In genomic region chr13:23685121-23685861, GRCm38 (mm10) we compare ENCODE assay signal across 8 mouse cellular contexts. TPM values are rescaled to one million over a fixed set of nuclear protein-coding genes. Genes with fewer than 3 reads are reported as not detected.
DNase-seq lines count a peak whose midpoint lies in the region; ATAC-seq lines count a peak whose summit lies in the region.

No protein-coding gene starts in this region.

- peak; percentile 56 for DNase-seq in adrenal gland, postnatal 14 days
- no peak for DNase-seq in adrenal gland, postnatal 25 days
- peak; percentile 45 for DNase-seq in MN1 (ENCODE audit: low spot score)
- DNase-seq in forebrain, embryonic 11.5 days (ENCODE audit: low spot score), result peak; percentile 63
- peak; percentile 71 for DNase-seq in yolk sac, embryonic 10.5 days (ENCODE audit: low spot score)
- no peak for DNase-seq in urinary bladder, postnatal 36 days (ENCODE audit: low spot score in 2 of 2)

- H3K4me2 ChIP-seq in forebrain, embryonic 11.5 days (ENCODE audit: low read depth, low read length, severe bottlenecking), result peak overlapping the region; percentile 71
- peak overlapping the region; percentile 64 for H3K4me2 ChIP-seq in intestine, embryonic 16.5 days (ENCODE audit: low read depth, low read length)

- no peak for ATAC-seq in forebrain, embryonic 11.5 days (replicated peaks; ENCODE audit: low FRiP score)
- no peak for ATAC-seq in intestine, embryonic 16.5 days
- peak; percentile 23 for ATAC-seq in megakaryocyte-erythroid progenitor cell, adult 5-6 weeks (replicated peaks; ENCODE audit: low FRiP score, low TSS enrichment, poor library complexity, severe bottlenecking)

- H3K27me3 ChIP-seq in forebrain, embryonic 11.5 days (ENCODE audit: control insufficient read depth, insufficient read depth, low read length), result no peaks in the 10 kb centered on the region
- no peaks in the 10 kb centered on the region for H3K27me3 ChIP-seq in intestine, embryonic 16.5 days (replicated peaks; ENCODE audit: control insufficient read depth, insufficient read depth, low read length)

- peak overlapping the region; percentile 53 for H3K9ac ChIP-seq in forebrain, embryonic 11.5 days (ENCODE audit: low read length)
- H3K9ac ChIP-seq in intestine, embryonic 16.5 days (ENCODE audit: low read depth, low read length), result peak overlapping the region; percentile 57

- peak overlapping the region; percentile 40 for H3K4me3 ChIP-seq in forebrain, embryonic 11.5 days (ENCODE audit: low read depth, low read length)
- H3K4me3 ChIP-seq in intestine, embryonic 16.5 days (ENCODE audit: low read length), result peak overlapping the region; percentile 52

- H3K4me1 ChIP-seq in forebrain, embryonic 11.5 days (replicated peaks; ENCODE audit: control insufficient read depth, insufficient read depth, low read length), result 0 out of 2 replicates have a peak, but pooled peaks cover 2% of the 10 kb centered on the region
- H3K4me1 ChIP-seq in intestine, embryonic 16.5 days (ENCODE audit: control insufficient read depth, insufficient read depth, low read length), result peaks cover 14% of the 10 kb centered on the region

- no peaks in the 10 kb centered on the region for H3K9me3 ChIP-seq in forebrain, embryonic 11.5 days (ENCODE audit: control insufficient read depth, low read length)
- H3K9me3 ChIP-seq in intestine, embryonic 16.5 days (ENCODE audit: control insufficient read depth, low read length), result no peaks in the 10 kb centered on the region

- H3K27ac ChIP-seq in forebrain, embryonic 11.5 days (ENCODE audit: low read depth, low read length), result peak overlapping the region; percentile 98
- H3K27ac ChIP-seq in intestine, embryonic 16.5 days (ENCODE audit: low read length), result peak overlapping the region; percentile 99

- no peaks in the 10 kb centered on the region for H3K36me3 ChIP-seq in forebrain, embryonic 11.5 days (ENCODE audit: control insufficient read depth, insufficient read depth, low read length)
- H3K36me3 ChIP-seq in intestine, embryonic 16.5 days (ENCODE audit: control insufficient read depth, insufficient read depth, low read length), result no peaks in the 10 kb centered on the region

- 12% methylated on average over 15 of the region's 15 CpGs for WGBS in forebrain, embryonic 11.5 days
- WGBS in intestine, embryonic 16.5 days, result 3% methylated on average over 15 of the region's 15 CpGs

RNA-seq across cellular contexts. Expression of gene Hist1h2bc, which starts 1.3 kb away (rescaled TPM):
- 84.6 and 133 TPM in 2 replicates for total RNA-seq in adrenal gland, postnatal 14 days (2021)
- total RNA-seq in adrenal gland, postnatal 25 days (2021), result 193 and 227 TPM in 2 replicates
- 23.4 and 25.3 TPM in 2 replicates for polyA plus RNA-seq in forebrain, embryonic 11.5 days (2014; fragmentation: Nextera tagmentation; extraction: Ambion mirVana)
- polyA plus RNA-seq in intestine, embryonic 16.5 days (2015; fragmentation: Nextera tagmentation; extraction: Ambion mirVana), result 101 and 110 TPM in 2 replicates
- 74.9 and 133 TPM in 2 replicates for total RNA-seq in megakaryocyte-erythroid progenitor cell, adult 5-6 weeks (2014; fragmentation: Nextera tagmentation)
- 136 and 209 TPM in 2 replicates for total RNA-seq in megakaryocyte-erythroid progenitor cell, adult 5-6 weeks (2017)

RNA-seq across cellular contexts. Expression of gene Hist1h2ac, which starts 1.5 kb away (rescaled TPM):
- total RNA-seq in adrenal gland, postnatal 14 days (2021), result 6.6 and 8.0 TPM in 2 replicates
- 3.5 and 4.3 TPM in 2 replicates for total RNA-seq in adrenal gland, postnatal 25 days (2021)
- 1.1 and 1.2 TPM in 2 replicates for polyA plus RNA-seq in forebrain, embryonic 11.5 days (2014; fragmentation: Nextera tagmentation; extraction: Ambion mirVana)
- polyA plus RNA-seq in intestine, embryonic 16.5 days (2015; fragmentation: Nextera tagmentation; extraction: Ambion mirVana), result 0.94 and 1.0 TPM in 2 replicates
- total RNA-seq in megakaryocyte-erythroid progenitor cell, adult 5-6 weeks (2014; fragmentation: Nextera tagmentation), result 3.8 and 6.0 TPM in 2 replicates
- 56.0 and 87.4 TPM in 2 replicates for total RNA-seq in megakaryocyte-erythroid progenitor cell, adult 5-6 weeks (2017)

RNA-seq across cellular contexts. Expression of gene Hist1h1t, which starts 10.3 kb away (rescaled TPM):
- total RNA-seq in adrenal gland, postnatal 14 days (2021), result 0.37 and 0.83 TPM in 2 replicates
- total RNA-seq in adrenal gland, postnatal 25 days (2021), result not detected in 2 replicates
- polyA plus RNA-seq in forebrain, embryonic 11.5 days (2014; fragmentation: Nextera tagmentation; extraction: Ambion mirVana), result 0.51 TPM in 1 of 2 replicates, not detected in the other
- polyA plus RNA-seq in intestine, embryonic 16.5 days (2015; fragmentation: Nextera tagmentation; extraction: Ambion mirVana), result 0.15 and 0.20 TPM in 2 replicates
- 1.3 TPM in 1 of 2 replicates, not detected in the other for total RNA-seq in megakaryocyte-erythroid progenitor cell, adult 5-6 weeks (2014; fragmentation: Nextera tagmentation)
- total RNA-seq in megakaryocyte-erythroid progenitor cell, adult 5-6 weeks (2017), result 1.3 TPM in 1 of 2 replicates, not detected in the other

RNA-seq across cellular contexts. Expression of gene Hist1h4c, which starts 13.0 kb away (rescaled TPM):
- total RNA-seq in adrenal gland, postnatal 14 days (2021), result 161 and 165 TPM in 2 replicates
- total RNA-seq in adrenal gland, postnatal 25 days (2021), result 97.6 and 116 TPM in 2 replicates
- polyA plus RNA-seq in forebrain, embryonic 11.5 days (2014; fragmentation: Nextera tagmentation; extraction: Ambion mirVana), result 6.0 and 6.8 TPM in 2 replicates
- polyA plus RNA-seq in intestine, embryonic 16.5 days (2015; fragmentation: Nextera tagmentation; extraction: Ambion mirVana), result 2.9 and 3.1 TPM in 2 replicates
- total RNA-seq in megakaryocyte-erythroid progenitor cell, adult 5-6 weeks (2014; fragmentation: Nextera tagmentation), result 153 and 163 TPM in 2 replicates
- total RNA-seq in megakaryocyte-erythroid progenitor cell, adult 5-6 weeks (2017), result 166 and 397 TPM in 2 replicates

RNA-seq across cellular contexts. Expression of gene Hfe, which starts 25.4 kb away (rescaled TPM):
- 29.0 and 39.1 TPM in 2 replicates for total RNA-seq in adrenal gland, postnatal 14 days (2021)
- 37.3 and 49.1 TPM in 2 replicates for total RNA-seq in adrenal gland, postnatal 25 days (2021)
- 2.2 TPM in 2 replicates for polyA plus RNA-seq in forebrain, embryonic 11.5 days (2014; fragmentation: Nextera tagmentation; extraction: Ambion mirVana)
- polyA plus RNA-seq in intestine, embryonic 16.5 days (2015; fragmentation: Nextera tagmentation; extraction: Ambion mirVana), result 8.5 and 9.7 TPM in 2 replicates
- total RNA-seq in megakaryocyte-erythroid progenitor cell, adult 5-6 weeks (2014; fragmentation: Nextera tagmentation), result not detected in 2 replicates
- total RNA-seq in megakaryocyte-erythroid progenitor cell, adult 5-6 weeks (2017), result 0.27 and 1.9 TPM in 2 replicates

Comparison
In these comparisons a context has a peak if more than half of its experiments do, and no peak if none do; other contexts are left out.
1. DNase-seq: peak in adrenal gland, postnatal 14 days (single experiment), MN1 (single experiment), forebrain, embryonic 11.5 days (single experiment) and yolk sac, embryonic 10.5 days (single experiment); none in adrenal gland, postnatal 25 days (single experiment) and urinary bladder, postnatal 36 days (0 of 2).